ENCODE assay signal across 8 mouse cellular contexts in the genomic region with DNA sequence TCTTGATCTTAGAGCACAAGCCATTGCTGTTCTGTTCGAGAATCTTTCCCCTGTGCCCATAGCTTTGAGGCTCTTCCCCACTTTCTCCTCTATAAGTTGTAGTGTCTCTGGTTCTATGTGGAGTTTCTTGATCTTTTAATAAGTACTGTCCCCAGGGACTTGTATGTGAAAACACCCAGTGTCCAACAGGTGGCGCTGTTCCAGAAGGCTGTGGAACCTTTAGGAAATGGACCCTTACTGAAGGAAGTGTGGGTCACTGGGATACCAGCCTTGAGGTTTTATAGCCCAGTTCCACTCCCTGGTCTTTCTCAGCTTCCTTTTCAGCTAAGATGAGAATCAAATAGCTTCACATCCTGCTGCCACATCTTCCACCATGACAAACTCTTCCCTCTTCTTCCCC.
DNase-seq lines count a peak whose midpoint lies in the region.

No protein-coding gene starts in this region.

- peak; percentile 4 for DNase-seq in heart, adult 8-10 months (ENCODE audit: low spot score)
- no peak for DNase-seq in heart, postnatal 25 days (ENCODE audit: low spot score)
- peak; percentile 25 for DNase-seq in 3134 (ENCODE audit: extremely low read depth, insufficient read length, low spot score)
- peak; percentile 41 for DNase-seq in MEL-GATA-1-ER (ENCODE audit: extremely low read depth, low read depth)
- DNase-seq in embryo, embryonic 11 days, result peak; percentile 70
- DNase-seq in lung, postnatal 10 days, result peak; percentile 61
- DNase-seq in thymus, postnatal 14 days, result peak; percentile 54
- DNase-seq in frontal cortex, postnatal 14 days (ENCODE audit: low spot score in 2 of 2), result no peak

- intact Hi-C loops in heart, postnatal 25 days (cut with DNase I), result no loop called here

Comparison
In these comparisons a context has a peak if more than half of its experiments do, and no peak if none do; other contexts are left out.
1. DNase-seq: peak in heart, adult 8-10 months (single experiment), 3134 (single experiment), MEL-GATA-1-ER (single experiment), embryo, embryonic 11 days (single experiment), lung, postnatal 10 days (single experiment) and thymus, postnatal 14 days (single experiment); none in heart, postnatal 25 days (single experiment) and frontal cortex, postnatal 14 days (0 of 2).